Mouse (Mus musculus) embryonic fibroblast, embryonic 13.5 days (primary cell): ENCODE data around the gene Gm9. TPM values are rescaled to one million over a fixed set of nuclear protein-coding genes. Genes with fewer than 3 reads are reported as not detected.

ENCODE experiments used
- H3K27ac ChIP-seq: 2 replicates; pipeline ENCODE4 v1.5.1; 2012; ENCODE audit warnings: low read length, control low read depth, inconsistent platforms; ENCODE audit not compliant: insufficient read depth
- H3K4me1 ChIP-seq: 2 replicates; pipeline ENCODE4 v1.6.1; 2011; ENCODE audit warnings: low read length; ENCODE audit not compliant: control insufficient read depth, insufficient read depth
- H3K4me3 ChIP-seq: 2 replicates; pipeline ENCODE4 v1.5.1; 2011; ENCODE audit warnings: mild to moderate bottlenecking, control low read depth, low read length; ENCODE audit not compliant: insufficient read depth
- CTCF ChIP-seq: IDR thresholded peaks from 2 replicates; pipeline ENCODE4 v1.5.1; 2011; ENCODE audit warnings: mild to moderate bottlenecking, control low read depth, low read length, moderate library complexity, borderline replicate concordance; ENCODE audit not compliant: insufficient read depth
- POLR2A ChIP-seq: IDR thresholded peaks from 2 replicates; pipeline ENCODE4 v1.6.1; 2011; ENCODE audit warnings: low read depth, mild to moderate bottlenecking, control low read depth, low read length, moderate library complexity
- polyA plus RNA-seq: library from polyadenylated mRNA; stranded (reverse); fragments of >200 nt; gene quantifications from 2 replicates; pipeline ENCODE4 v1.2.4, GENCODE M21; 2011; ENCODE audit warnings: low read depth; ENCODE audit not compliant: missing spikeins, insufficient read length

Gene Gm9
- polyA plus RNA-seq, 1 experiment: not detected

DNA sequence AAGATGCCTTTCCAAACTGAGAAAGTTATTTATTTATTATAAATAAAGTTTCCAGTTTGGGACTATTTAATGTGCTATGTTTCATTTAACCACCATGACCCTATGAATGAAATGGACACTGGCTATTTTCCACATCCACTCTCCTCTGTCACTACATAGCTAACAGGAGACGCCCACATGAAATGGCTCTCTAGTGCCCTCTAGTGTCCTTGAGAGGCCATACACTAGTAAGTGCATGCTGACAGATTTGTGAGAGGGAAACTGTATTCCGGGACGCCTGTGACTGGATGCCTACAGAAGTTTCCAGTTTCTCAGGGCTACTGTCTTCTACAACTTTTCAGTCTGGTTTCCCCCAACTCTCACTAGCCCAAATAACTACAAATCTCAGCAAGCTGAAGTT, 43.8 kb downstream of the Gm9 start:
- Histone ChIP-seq H3K4me1 (no peaks in the 10 kb centered on the region), H3K27ac (no peak overlapping the region), H3K4me3 (no peak overlapping the region)
- TF ChIP-seq CTCF (no peak), POLR2A (no peak)

DNA sequence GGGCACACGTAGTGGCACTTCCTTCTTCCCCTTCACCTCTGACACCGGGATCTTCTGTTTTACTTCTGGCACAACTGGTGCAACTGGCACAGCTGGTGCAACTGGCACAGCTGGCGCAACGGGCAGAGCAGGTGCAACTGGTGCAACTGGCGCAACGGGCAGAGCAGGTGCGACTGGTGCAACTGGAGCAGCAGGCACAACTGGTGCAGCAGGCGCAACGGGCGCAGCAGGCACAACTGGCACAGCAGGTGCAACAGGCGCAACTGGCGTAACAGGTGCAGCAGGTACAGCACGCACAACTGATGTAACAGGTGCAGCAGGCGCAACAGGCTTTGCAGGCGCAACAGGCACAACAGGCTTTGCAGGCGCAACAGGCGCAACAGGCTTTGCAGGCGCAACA, 47.7 kb downstream of the Gm9 start:
- no peak for TF ChIP-seq POLR2A
- TF ChIP-seq CTCF: no peak
- no peak overlapping the region for H3K27ac ChIP-seq

GRCm38 (mm10) chrX:37161169-37161568, 49.7 kb downstream of the Gm9 start:
- Histone ChIP-seq H3K4me3 (no peak overlapping the region), H3K27ac (no peak overlapping the region), H3K4me1 (no peaks in the 10 kb centered on the region)
- TF ChIP-seq POLR2A: no peak
- TF ChIP-seq CTCF: no peak

More for the DNA sequence above, 47.7 kb downstream of the Gm9 start:
- H3K4me3 ChIP-seq: no peak overlapping the region
- H3K4me1 ChIP-seq: no peaks in the 10 kb centered on the region

Other genes with a start within 250 kb of the Gm9 start
- gene Sept6, start 219.2 kb downstream of the Gm9 start, polyA plus RNA-seq: 18.8 and 29.6 TPM in 2 replicates
- gene Sowahd, start 162.2 kb downstream of the Gm9 start, polyA plus RNA-seq: not detected in 2 replicates
- gene Rpl39, start 125.6 kb downstream of the Gm9 start, polyA plus RNA-seq: 1,160 and 1,325 TPM in 2 replicates
- gene Upf3b, start 100.7 kb downstream of the Gm9 start, polyA plus RNA-seq: 20.9 and 23.9 TPM in 2 replicates
- 13.0 and 17.8 TPM in 2 replicates for gene Nkap, start 84.2 kb downstream of the Gm9 start, polyA plus RNA-seq
- gene Akap14, start 42.2 kb downstream of the Gm9 start, polyA plus RNA-seq: not detected in 2 replicates
- 118 and 124 TPM in 2 replicates for gene Ndufa1, start 19.9 kb downstream of the Gm9 start, polyA plus RNA-seq
- 3.1 and 4.1 TPM in 2 replicates for gene Rnf113a1, start 19.8 kb downstream of the Gm9 start, polyA plus RNA-seq
- gene Rhox1, start 11.2 kb upstream of the Gm9 start, polyA plus RNA-seq: not detected in 2 replicates
- gene Rhox2a, start 33.9 kb upstream of the Gm9 start, polyA plus RNA-seq: not detected in 2 replicates
- not detected in 2 replicates for gene Rhox3a, start 38.9 kb upstream of the Gm9 start, polyA plus RNA-seq
- not detected in 2 replicates for gene Rhox4a, start 54.3 kb upstream of the Gm9 start, polyA plus RNA-seq
- not detected in 2 replicates for gene Rhox3a2, start 169.0 kb upstream of the Gm9 start, polyA plus RNA-seq
- not detected in 2 replicates for gene Rhox4a2, start 179.8 kb upstream of the Gm9 start, polyA plus RNA-seq
- gene Rhox2b, start 201.0 kb upstream of the Gm9 start, polyA plus RNA-seq: not detected in 2 replicates
- gene Rhox4b, start 221.5 kb upstream of the Gm9 start, polyA plus RNA-seq: not detected in 2 replicates
- gene Rhox2c, start 242.6 kb upstream of the Gm9 start, polyA plus RNA-seq: not detected in 2 replicates
- gene Rhox3c, start 247.5 kb upstream of the Gm9 start, polyA plus RNA-seq: not detected in 2 replicates